Comparison of ENCODE assay signal across 8 mouse cellular contexts in the genomic region with DNA sequence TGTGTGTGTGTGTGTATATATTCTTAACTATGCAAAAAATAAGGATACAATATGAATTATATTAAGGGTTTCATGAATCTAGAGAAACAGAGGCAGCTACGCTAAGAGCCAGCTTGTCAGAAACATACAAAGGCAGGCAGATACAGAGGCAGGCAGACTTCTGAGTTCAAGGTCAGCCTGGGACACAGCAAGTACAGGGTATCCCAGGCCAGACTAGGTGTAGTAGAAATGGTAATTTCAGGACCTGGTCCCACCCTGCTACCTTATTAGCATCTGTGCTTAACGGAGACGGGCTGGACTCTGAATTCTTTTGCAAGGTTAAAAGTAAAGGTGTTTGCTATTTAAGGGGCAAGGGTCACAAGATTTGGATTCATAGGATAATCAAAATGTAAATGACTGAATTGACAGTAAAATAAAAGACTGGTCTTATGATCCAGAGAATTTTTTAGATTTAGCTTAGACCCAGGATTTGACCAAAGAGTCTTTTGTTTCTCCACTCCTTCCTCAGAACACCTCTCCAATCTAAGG. TPM values are rescaled to one million over a fixed set of nuclear protein-coding genes. Genes with fewer than 3 reads are reported as not detected.
DNase-seq lines count a peak whose midpoint lies in the region; ATAC-seq and TF ChIP-seq lines count a peak whose summit lies in the region.

Gene Tmem39a, plus strand, starts transcription at position 478 of the 528 bp plus-strand sequence.

- H3K4me1 ChIP-seq in thymus, adult 2 months (replicated peaks; ENCODE audit: control insufficient read depth, insufficient read depth, low read length) = peaks cover 3% of the 10 kb centered on the region; the same call in 1 of the 2 replicates
- no peaks in the 10 kb centered on the region; the same call in 1 of the 2 replicates for H3K4me1 ChIP-seq in embryonic fibroblast, embryonic 13.5 days (ENCODE audit: control insufficient read depth, insufficient read depth, low read length)
- no peaks in the 10 kb centered on the region; the same call in 1 of the 2 replicates for H3K4me1 ChIP-seq in heart, postnatal 0 days (ENCODE audit: control insufficient read depth, insufficient read depth)
- H3K4me1 ChIP-seq in limb, embryonic 10.5 days = no peaks in the 10 kb centered on the region

- whole genome bisulfite sequencing in thymus, adult 2 months = 93% methylated on average over 3 of the region's 3 CpGs
- WGBS in heart, postnatal 0 days = 77% methylated on average over 3 of the region's 3 CpGs
- WGBS in limb, embryonic 10.5 days = 94% methylated on average over 3 of the region's 3 CpGs

- H3K4me3 ChIP-seq in thymus, adult 2 months (ENCODE audit: control insufficient read depth, insufficient read depth, low read length) = no peak within 1 kb of the TSS
- H3K4me3 ChIP-seq in embryonic fibroblast, embryonic 13.5 days (ENCODE audit: insufficient read depth, low read length) = no peak within 1 kb of the TSS
- no peak within 1 kb of the TSS for H3K4me3 ChIP-seq in heart, postnatal 0 days (ENCODE audit: low read depth, low read length)
- no peak within 1 kb of the TSS for H3K4me3 ChIP-seq in limb, embryonic 10.5 days

- TF ChIP-seq POLR2A in thymus, adult 2 months (IDR thresholded peaks at IDR 0.05; ENCODE audit: control insufficient read depth, extremely low read depth, insufficient read depth, low read length, poor library complexity) = no peak
- no peak for TF ChIP-seq POLR2A in embryonic fibroblast, embryonic 13.5 days (IDR thresholded peaks at IDR 0.05; ENCODE audit: low read depth, low read length)

- H3K4me2 ChIP-seq in heart, postnatal 0 days (ENCODE audit: low read depth, low read length) = no peak within 1 kb of the TSS

- no peaks in the 10 kb centered on the region for H3K9me3 ChIP-seq in heart, postnatal 0 days (replicated peaks; ENCODE audit: control insufficient read depth, low read length)
- no peaks in the 10 kb centered on the region for H3K9me3 ChIP-seq in limb, embryonic 10.5 days (replicated peaks)

- TF ChIP-seq CTCF in thymus, adult 2 months (IDR thresholded peaks at IDR 0.05; ENCODE audit: borderline replicate concordance, control insufficient read depth, extremely low read depth, insufficient read depth, low read length, poor library complexity) = no peak
- TF ChIP-seq CTCF in embryonic fibroblast, embryonic 13.5 days (IDR thresholded peaks at IDR 0.05; ENCODE audit: borderline replicate concordance, insufficient read depth, low read length) = no peak
- no peak for TF ChIP-seq CTCF in heart, postnatal 0 days (IDR thresholded peaks at IDR 0.05; ENCODE audit: low read depth)

- H3K27me3 ChIP-seq in thymus, adult 2 months (ENCODE audit: control insufficient read depth, insufficient read depth, low read length) = no peaks in the 10 kb centered on the region
- H3K27me3 ChIP-seq in heart, postnatal 0 days (ENCODE audit: control insufficient read depth, insufficient read depth, low read length) = no peaks in the 10 kb centered on the region
- H3K27me3 ChIP-seq in limb, embryonic 10.5 days (ENCODE audit: low read depth, poor library complexity, severe bottlenecking) = peaks cover 21% of the 10 kb centered on the region; the same call in 1 of the 2 replicates

- no peaks in the 10 kb centered on the region for H3K36me3 ChIP-seq in thymus, adult 2 months (ENCODE audit: control insufficient read depth, insufficient read depth, low read length)
- H3K36me3 ChIP-seq in heart, postnatal 0 days (replicated peaks; ENCODE audit: control insufficient read depth, insufficient read depth, low read length) = no peaks in the 10 kb centered on the region
- H3K36me3 ChIP-seq in limb, embryonic 10.5 days = no peaks in the 10 kb centered on the region

- TF ChIP-seq EP300 in heart, postnatal 0 days (IDR thresholded peaks at IDR 0.05; ENCODE audit: low read depth) = no peak

- H3K9ac ChIP-seq in heart, postnatal 0 days (replicated peaks; ENCODE audit: low read depth, low read length) = no peak within 1 kb of the TSS

- no peak for DNase-seq in thymus, adult 2 months
- no peak for DNase-seq in thymus, postnatal 4 days
- DNase-seq in heart, postnatal 0 days (ENCODE audit: low spot score) = no peak
- no peak for DNase-seq in limb, embryonic 10.5 days (ENCODE audit: low spot score)
- no peak for DNase-seq in cerebellum, adult 11-12 months
- no peak for DNase-seq in right cerebral cortex, adult 18-20 months

- H3K27ac ChIP-seq in thymus, adult 2 months (ENCODE audit: control insufficient read depth, insufficient read depth, low read length) = no peak within 1 kb of the TSS
- no peak within 1 kb of the TSS for H3K27ac ChIP-seq in embryonic fibroblast, embryonic 13.5 days (ENCODE audit: insufficient read depth, low read length)
- no peak within 1 kb of the TSS for H3K27ac ChIP-seq in heart, postnatal 0 days (ENCODE audit: low read depth)
- H3K27ac ChIP-seq in limb, embryonic 10.5 days = no peak within 1 kb of the TSS

- ATAC-seq in heart, postnatal 0 days (ENCODE audit: insufficient read depth, low read depth) = no peak
- no peak for ATAC-seq in neutrophil, adult 5-6 weeks (ENCODE audit: extremely low read depth, insufficient number of reproducible peaks, low FRiP score, poor library complexity, severe bottlenecking)

RNA-seq across cellular contexts. Expression of gene Tmem39a, which starts in this region (rescaled TPM):
- 96.9 and 126 TPM in 2 replicates for polyA plus RNA-seq in thymus, adult 2 months (2012; rRNA removed)
- polyA plus RNA-seq in embryonic fibroblast, embryonic 13.5 days (2011; ENCODE audit: insufficient read length, low read depth, missing spikeins) = 127 and 143 TPM in 2 replicates
- 11.7 and 28.7 TPM in 2 replicates for total RNA-seq in heart, postnatal 0 days (2014; rRNA removed; ENCODE audit: low replicate concordance)
- polyA plus RNA-seq in heart, postnatal 0 days (2015; fragmentation: Nextera tagmentation; extraction: Ambion mirVana) = 23.3 and 23.8 TPM in 2 replicates
- polyA plus RNA-seq in limb, embryonic 10.5 days (2016; fragmentation: Nextera tagmentation; extraction: Ambion mirVana) = 93.7 and 122 TPM in 2 replicates
- 39.5 and 46.3 TPM in 2 replicates for total RNA-seq in neutrophil, adult 5-6 weeks (2017)
